Mouse (Mus musculus) liver, embryonic 14.5 days (tissue): ENCODE results near the gene Mapk8ip3.

ENCODE experiments used
- CTCF ChIP-seq: IDR thresholded peaks from 2 replicates; pipeline ENCODE4 v1.5.1; 2016; ENCODE audit warnings: antibody characterized with exemption, low read depth, control low read depth
- EP300 ChIP-seq: IDR thresholded peaks from 2 replicates; pipeline ENCODE4 v1.6.1; 2016; ENCODE audit warnings: antibody characterized with exemption, low read depth

DNA sequence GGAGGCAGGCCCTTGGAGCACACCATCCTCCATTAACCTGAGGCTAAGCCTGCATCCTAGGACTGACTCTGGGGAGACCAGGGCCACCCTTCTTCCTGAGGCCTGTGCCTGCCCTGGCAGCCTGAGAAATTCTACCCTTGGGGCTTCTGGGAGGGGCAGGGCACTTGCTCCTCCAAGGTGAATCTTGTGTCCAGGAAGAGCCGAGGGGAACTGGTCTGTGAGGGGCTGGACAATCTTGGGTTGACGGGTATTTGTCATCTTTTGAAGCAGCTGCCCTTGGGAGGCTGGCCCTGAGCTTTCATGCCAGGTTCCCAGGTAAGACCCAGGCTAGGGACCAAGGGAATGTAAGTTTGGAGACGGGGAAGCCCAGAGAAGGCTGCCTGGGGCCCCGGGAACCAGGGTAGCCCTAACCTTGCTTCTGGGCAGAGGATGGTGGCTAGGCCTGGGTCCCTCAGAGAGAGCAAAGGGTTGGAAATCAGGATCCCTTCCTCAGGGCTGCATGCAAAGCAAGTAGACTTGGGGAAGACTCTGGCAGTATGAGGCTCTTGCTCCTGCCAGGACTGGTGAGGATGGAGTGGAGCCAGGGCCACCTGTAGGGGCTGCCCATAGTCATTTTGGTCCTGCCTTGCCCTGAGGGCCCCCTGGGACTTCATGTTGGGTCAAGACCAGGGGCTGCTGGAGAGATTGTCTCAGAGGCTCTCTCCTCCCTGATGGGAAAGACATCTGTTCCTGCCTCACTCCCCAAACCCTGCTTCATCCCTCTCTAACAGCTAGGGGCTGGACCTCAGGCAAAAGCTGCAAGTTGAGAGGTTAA, 38.5 kb downstream of the Mapk8ip3 start:
- TF ChIP-seq CTCF (no peak), EP300 (no peak)
